Mouse (Mus musculus): ENCODE measurements at regions not wholly inside any gene's neighbourhood (a gene's known extent, or its start where the extent isn't known, plus 50 kb on each side); places are given as distances from the start of the nearest gene placed in this dataset.

GRCm38 (mm10) chr7:77988177-77988576, 749.6 kb downstream of the Ntrk3 start:
- no peak overlapping the region for H3K4me3 ChIP-seq (ENCODE audit: low read depth, low read length)
- H3K9me3 ChIP-seq (replicated peaks; ENCODE audit: control insufficient read depth, low read length), result no peaks in the 10 kb centered on the region
- H3K4me2 ChIP-seq (ENCODE audit: low read depth, low read length), result no peak overlapping the region
- no peak overlapping the region for H3K9ac ChIP-seq (replicated peaks; ENCODE audit: low read depth, low read length)
- ATAC-seq (ENCODE audit: insufficient read depth, low read depth) (no peak), DNase-seq (ENCODE audit: low spot score) (no peak)
- WGBS, result 34% methylated on average over 5 of the region's 5 CpGs
- H3K4me1 ChIP-seq (ENCODE audit: control insufficient read depth, insufficient read depth), result no peaks in the 10 kb centered on the region
- no peak overlapping the region for H3K27ac ChIP-seq (ENCODE audit: low read depth)
- H3K27me3 ChIP-seq (ENCODE audit: control insufficient read depth, insufficient read depth, low read length), result no peaks in the 10 kb centered on the region
- no peaks in the 10 kb centered on the region for H3K36me3 ChIP-seq (replicated peaks; ENCODE audit: control insufficient read depth, insufficient read depth, low read length)
- TF ChIP-seq EP300 (IDR thresholded peaks at IDR 0.05; ENCODE audit: low read depth), result no peak
- TF ChIP-seq CTCF (IDR thresholded peaks at IDR 0.05; ENCODE audit: low read depth), result no peak

GRCm38 (mm10) chr7:77966658-77967057, 771.2 kb downstream of the Ntrk3 start:
- WGBS, result 76% methylated on average over 2 of the region's 2 CpGs
- ATAC-seq (ENCODE audit: insufficient read depth, low read depth), result no peak
- H3K9ac ChIP-seq (replicated peaks; ENCODE audit: low read depth, low read length), result no peak overlapping the region
- TF ChIP-seq EP300 (IDR thresholded peaks at IDR 0.05; ENCODE audit: low read depth) (no peak), CTCF (IDR thresholded peaks at IDR 0.05; ENCODE audit: low read depth) (no peak)
- no peak for DNase-seq (ENCODE audit: low spot score)
- no peaks in the 10 kb centered on the region for H3K36me3 ChIP-seq (replicated peaks; ENCODE audit: control insufficient read depth, insufficient read depth, low read length)
- H3K27me3 ChIP-seq (ENCODE audit: control insufficient read depth, insufficient read depth, low read length), result no peaks in the 10 kb centered on the region
- H3K27ac ChIP-seq (ENCODE audit: low read depth), result no peak overlapping the region
- no peaks in the 10 kb centered on the region for H3K4me1 ChIP-seq (ENCODE audit: control insufficient read depth, insufficient read depth)
- H3K9me3 ChIP-seq (replicated peaks; ENCODE audit: control insufficient read depth, low read length), result no peaks in the 10 kb centered on the region
- no peak overlapping the region for H3K4me3 ChIP-seq (ENCODE audit: low read depth, low read length)
- no peak overlapping the region for H3K4me2 ChIP-seq (ENCODE audit: low read depth, low read length)

GRCm38 (mm10) chr7:77933366-77933765, 804.4 kb downstream of the Ntrk3 start:
- no peak overlapping the region for H3K9ac ChIP-seq (replicated peaks; ENCODE audit: low read depth, low read length)
- 35% methylated on average over 2 of the region's 2 CpGs for WGBS
- H3K36me3 ChIP-seq (replicated peaks; ENCODE audit: control insufficient read depth, insufficient read depth, low read length), result no peaks in the 10 kb centered on the region
- no peaks in the 10 kb centered on the region for H3K4me1 ChIP-seq (ENCODE audit: control insufficient read depth, insufficient read depth)
- DNase-seq (ENCODE audit: low spot score), result peak; percentile 44
- H3K9me3 ChIP-seq (replicated peaks; ENCODE audit: control insufficient read depth, low read length), result no peaks in the 10 kb centered on the region
- ATAC-seq (ENCODE audit: insufficient read depth, low read depth), result no peak
- no peak overlapping the region for H3K4me2 ChIP-seq (ENCODE audit: low read depth, low read length)
- TF ChIP-seq EP300 (IDR thresholded peaks at IDR 0.05; ENCODE audit: low read depth) (no peak), CTCF (IDR thresholded peaks at IDR 0.05; ENCODE audit: low read depth) (no peak)
- H3K27ac ChIP-seq (ENCODE audit: low read depth), result no peak overlapping the region
- no peaks in the 10 kb centered on the region for H3K27me3 ChIP-seq (ENCODE audit: control insufficient read depth, insufficient read depth, low read length)
- no peak overlapping the region for H3K4me3 ChIP-seq (ENCODE audit: low read depth, low read length)

- no peak for DNase-seq (ENCODE audit: low spot score)
- Histone ChIP-seq H3K4me3 (ENCODE audit: low read depth, low read length) (no peak overlapping the region), H3K27ac (ENCODE audit: low read depth) (no peak overlapping the region), H3K4me2 (ENCODE audit: low read depth, low read length) (no peak overlapping the region), H3K27me3 (ENCODE audit: control insufficient read depth, insufficient read depth, low read length) (no peaks in the 10 kb centered on the region), H3K9me3 (replicated peaks; ENCODE audit: control insufficient read depth, low read length) (no peaks in the 10 kb centered on the region), H3K36me3 (replicated peaks; ENCODE audit: control insufficient read depth, insufficient read depth, low read length) (no peaks in the 10 kb centered on the region), H3K9ac (replicated peaks; ENCODE audit: low read depth, low read length) (no peak overlapping the region), H3K4me1 (ENCODE audit: control insufficient read depth, insufficient read depth) (no peaks in the 10 kb centered on the region)
- ATAC-seq (ENCODE audit: insufficient read depth, low read depth), result no peak
- TF ChIP-seq EP300 (IDR thresholded peaks at IDR 0.05; ENCODE audit: low read depth), result no peak
- no peak for TF ChIP-seq CTCF (IDR thresholded peaks at IDR 0.05; ENCODE audit: low read depth)
- WGBS, result 75% methylated on average over 4 of the region's 4 CpGs
These were observed 809.0 kb downstream of the Ntrk3 start for GRCm38 (mm10) chr7:77928479-77929467.

- Histone ChIP-seq H3K36me3 (replicated peaks; ENCODE audit: control insufficient read depth, insufficient read depth, low read length) (no peaks in the 10 kb centered on the region), H3K9me3 (replicated peaks; ENCODE audit: control insufficient read depth, low read length) (no peaks in the 10 kb centered on the region), H3K9ac (replicated peaks; ENCODE audit: low read depth, low read length) (no peak overlapping the region), H3K4me2 (ENCODE audit: low read depth, low read length) (no peak overlapping the region), H3K4me1 (ENCODE audit: control insufficient read depth, insufficient read depth) (no peaks in the 10 kb centered on the region), H3K27ac (ENCODE audit: low read depth) (no peak overlapping the region), H3K27me3 (ENCODE audit: control insufficient read depth, insufficient read depth, low read length) (no peaks in the 10 kb centered on the region), H3K4me3 (ENCODE audit: low read depth, low read length) (no peak overlapping the region)
- 28% methylated on average over 7 of the region's 7 CpGs for WGBS
- no peak for TF ChIP-seq EP300 (IDR thresholded peaks at IDR 0.05; ENCODE audit: low read depth)
- TF ChIP-seq CTCF (IDR thresholded peaks at IDR 0.05; ENCODE audit: low read depth), result no peak
- ATAC-seq (ENCODE audit: insufficient read depth, low read depth) (no peak), DNase-seq (ENCODE audit: low spot score) (no peak)
These were observed 838.6 kb downstream of the Ntrk3 start for GRCm38 (mm10) chr7:77899231-77899630.

All from heart, postnatal 0 days (tissue).